Mouse (Mus musculus) gastrocnemius, adult 2 months (tissue): ENCODE measurements around the gene Marc1. TPM values are rescaled to one million over a fixed set of nuclear protein-coding genes. Genes with fewer than 3 reads are reported as not detected.
A peak's percentile ranks its signal among the peaks of the same experiment; 100 is the strongest.

Source experiments
- DNase-seq: peaks from one replicate; pipeline ENCODE4 v3.0.0; 2022
- H3K27ac ChIP-seq: fragments of 200-600 bp; 2 replicates; pipeline ENCODE4 v1.8.1; 2022; ENCODE audit warnings: mild to moderate bottlenecking
- H3K4me3 ChIP-seq: fragments of 200-600 bp; 2 replicates; pipeline ENCODE4 v1.8.1; 2022; ENCODE audit warnings: mild to moderate bottlenecking, moderate library complexity
- CTCF ChIP-seq: fragments of 200-600 bp; IDR thresholded peaks from 2 replicates; pipeline ENCODE4 v1.8.1; 2022; ENCODE audit warnings: antibody characterized with exemption, mild to moderate bottlenecking, moderate library complexity
- intact Hi-C: fragments of 180-260 bp; cut with DNase I; formaldehyde crosslinking; loops from one replicate; pipeline ENCODE4 v1.15.1; 2025
- total RNA-seq, 2 experiments: library from RNA; stranded (reverse); gene quantifications; 2 replicates each; pipeline ENCODE4 v1.2.3; 2021

Marc1 gene
- total RNA-seq, 2 experiments from 2014 or later = not detected

DNA sequence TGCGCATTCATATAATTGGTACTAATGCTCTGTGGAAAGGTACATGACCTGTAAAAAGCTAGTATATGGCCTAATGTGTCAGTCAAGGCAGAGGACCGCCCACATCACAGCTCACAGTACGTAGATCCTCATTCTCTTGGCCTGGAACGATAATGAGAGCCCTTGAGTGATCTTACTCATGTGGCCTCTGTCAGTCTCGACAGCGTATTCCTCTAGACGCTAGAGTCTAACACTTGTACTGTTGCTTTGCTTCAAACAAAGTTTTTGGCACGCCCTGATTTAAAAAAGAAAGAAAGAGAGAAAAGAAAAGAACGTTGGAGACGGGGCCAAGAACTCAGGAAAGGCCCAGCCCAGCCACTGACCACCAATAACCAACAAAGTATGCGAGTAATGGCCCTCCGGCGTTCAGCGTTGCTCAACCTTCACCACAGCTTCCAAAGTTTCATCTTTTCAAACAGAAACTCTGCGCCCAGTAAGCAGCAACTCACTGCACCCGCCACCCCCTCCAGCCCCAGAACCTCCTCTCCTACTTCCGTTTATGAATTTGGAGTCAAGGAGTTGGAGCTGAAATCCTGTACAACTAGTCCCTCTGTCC, 2.6 kb downstream of the Marc1 start:
- H3K4me3 ChIP-seq = no peak overlapping the region
- DNase-seq = no peak
- peak overlapping the region; percentile 70 for H3K27ac ChIP-seq
- intact Hi-C loops = no loop called here
- no peak for TF ChIP-seq CTCF

GRCm38 (mm10) chr1:184807627-184808417, 3.3 kb downstream of the Marc1 start:
- DNase-seq = no peak
- peak overlapping the region; percentile 45 for H3K4me3 ChIP-seq
- H3K27ac ChIP-seq = peak overlapping the region; percentile 70
- intact Hi-C loops = no loop called here
- peak; percentile 13; the same call in 1 of the 2 replicates for TF ChIP-seq CTCF

DNA sequence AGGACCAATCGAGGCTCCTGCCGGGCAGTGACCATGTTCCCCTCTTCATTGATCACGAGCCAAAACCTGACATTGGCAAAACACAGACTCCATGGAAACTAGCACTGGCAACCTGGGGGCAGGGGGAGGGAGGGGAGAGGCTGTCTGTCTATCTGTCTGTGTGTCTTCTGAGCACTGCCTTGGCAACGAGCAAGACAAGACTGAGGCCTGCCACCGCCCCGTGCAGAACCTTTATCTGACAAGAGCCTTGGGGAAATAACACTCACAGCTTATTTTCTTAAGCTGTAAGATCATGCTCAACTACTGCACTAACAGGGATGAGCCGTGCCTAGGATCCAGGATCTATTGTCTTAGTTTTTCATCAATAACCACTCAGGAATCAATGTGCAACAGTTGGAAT, 4.0 kb downstream of the Marc1 start:
- no peak overlapping the region for H3K4me3 ChIP-seq
- no peak for TF ChIP-seq CTCF
- intact Hi-C loops = no loop called here
- no peak for DNase-seq
- peak overlapping the region; percentile 70; the same call in 1 of the 2 replicates for H3K27ac ChIP-seq

DNA sequence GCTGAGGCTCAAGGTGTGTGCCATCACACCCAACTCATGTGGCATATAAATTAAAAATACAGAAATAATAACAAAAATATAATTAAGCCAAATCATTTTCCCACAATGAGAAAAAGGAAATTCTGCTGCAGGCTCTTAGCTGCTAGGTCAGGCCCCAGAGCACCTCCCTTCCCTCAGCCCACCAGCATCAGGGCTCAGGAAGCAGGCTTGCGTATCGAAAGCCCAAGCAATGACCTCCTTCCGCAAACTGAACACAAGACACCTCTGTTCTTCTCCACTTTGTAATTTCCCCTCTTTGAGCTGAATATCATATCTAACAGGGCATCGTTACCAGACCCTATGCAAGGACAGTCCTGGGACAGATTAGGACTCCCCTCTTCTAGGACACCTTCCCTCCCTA, 5.4 kb downstream of the Marc1 start:
- H3K27ac ChIP-seq = no peak overlapping the region
- TF ChIP-seq CTCF = no peak
- intact Hi-C loops = no loop called here
- no peak overlapping the region for H3K4me3 ChIP-seq
- DNase-seq = no peak

DNA sequence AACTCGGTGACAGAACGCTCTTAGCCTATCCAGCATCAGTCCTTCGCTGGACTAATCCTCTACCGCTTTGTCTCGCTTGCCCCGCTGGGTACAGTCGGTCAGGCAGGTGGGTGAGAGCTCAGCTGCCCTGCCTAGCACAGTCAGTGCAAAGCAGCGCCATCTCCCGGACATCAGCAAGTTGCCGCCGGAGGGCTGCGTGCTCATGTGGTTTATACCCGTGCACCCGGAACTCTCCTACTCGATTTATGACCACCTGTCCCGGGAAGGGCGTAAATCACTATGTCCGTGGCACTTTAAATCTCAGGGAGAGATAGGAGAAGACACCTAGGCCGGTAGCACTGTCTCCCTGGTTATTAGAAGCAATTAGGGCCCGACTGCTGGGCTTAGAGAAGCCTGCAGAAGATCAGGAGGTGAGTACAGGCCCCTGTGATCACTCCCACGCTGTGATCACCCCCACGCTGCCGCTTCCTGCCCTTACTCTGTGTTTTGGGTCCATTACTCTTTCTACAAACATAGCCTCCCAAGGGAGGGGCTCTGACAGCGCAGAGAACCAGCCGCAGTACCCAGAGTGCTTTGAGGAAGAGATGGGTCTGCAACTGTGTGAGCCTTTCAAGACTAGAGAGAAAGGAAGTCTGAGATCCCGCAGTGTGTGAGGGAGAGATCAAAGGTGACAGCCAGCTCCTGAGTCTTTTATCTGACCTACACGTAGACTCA, 17.8 kb downstream of the Marc1 start:
- intact Hi-C loops = no loop called here
- peak; percentile 71 for DNase-seq
- peak; percentile 66 for TF ChIP-seq CTCF
- H3K27ac ChIP-seq = no peak overlapping the region
- H3K4me3 ChIP-seq = no peak overlapping the region

DNA sequence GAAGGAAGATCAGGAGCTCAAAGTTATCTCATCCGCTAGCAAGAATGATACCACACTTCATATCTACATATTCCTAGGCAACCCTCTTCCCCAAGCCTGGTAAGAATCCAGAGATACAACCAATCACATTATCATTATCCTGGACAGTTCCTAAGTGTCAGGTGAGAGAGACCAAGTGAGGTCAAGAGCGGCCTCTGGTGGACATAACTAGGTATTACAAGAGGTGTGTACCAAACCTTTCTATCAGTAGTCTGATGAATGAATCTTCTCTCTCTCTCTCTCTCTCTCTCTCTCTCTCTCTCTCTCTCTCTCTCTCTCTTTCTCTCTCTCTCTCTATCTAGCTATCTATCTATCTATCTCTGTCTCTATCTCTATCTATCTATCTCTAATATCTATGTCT, 20.0 kb downstream of the Marc1 start:
- peak; percentile 41 for DNase-seq
- peak; percentile 72 for TF ChIP-seq CTCF
- intact Hi-C loops = no loop called here
- H3K4me3 ChIP-seq = no peak overlapping the region
- H3K27ac ChIP-seq = no peak overlapping the region

GRCm38 (mm10) chr1:184786376-184787151, 24.5 kb downstream of the Marc1 start:
- no peak for DNase-seq
- peak; percentile 60 for TF ChIP-seq CTCF
- Histone ChIP-seq H3K4me3 (no peak overlapping the region), H3K27ac (no peak overlapping the region)
- intact Hi-C loops = no loop called here

DNA sequence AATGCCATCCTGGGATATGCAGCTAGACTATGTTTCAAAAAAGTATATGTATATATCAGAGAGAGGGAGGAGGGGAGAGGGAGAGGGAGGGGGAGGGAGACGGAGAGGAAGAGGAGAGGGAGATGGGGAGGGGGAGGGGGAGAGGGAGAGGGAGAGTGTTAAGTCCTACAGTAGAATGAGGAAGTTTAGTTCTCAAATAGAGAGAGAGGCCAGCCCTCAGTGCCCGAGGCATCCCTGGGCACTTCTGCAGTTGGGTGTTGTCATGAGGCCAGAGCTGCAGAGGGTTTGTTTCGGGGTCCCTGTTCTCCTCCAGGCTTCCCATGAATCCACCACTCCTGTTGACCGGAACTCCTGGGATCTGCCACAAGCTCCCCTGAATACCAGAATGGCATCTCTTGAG, 27.5 kb downstream of the Marc1 start:
- Histone ChIP-seq H3K4me3 (no peak overlapping the region), H3K27ac (no peak overlapping the region)
- intact Hi-C loops = no loop called here
- TF ChIP-seq CTCF = no peak
- no peak for DNase-seq

DNA sequence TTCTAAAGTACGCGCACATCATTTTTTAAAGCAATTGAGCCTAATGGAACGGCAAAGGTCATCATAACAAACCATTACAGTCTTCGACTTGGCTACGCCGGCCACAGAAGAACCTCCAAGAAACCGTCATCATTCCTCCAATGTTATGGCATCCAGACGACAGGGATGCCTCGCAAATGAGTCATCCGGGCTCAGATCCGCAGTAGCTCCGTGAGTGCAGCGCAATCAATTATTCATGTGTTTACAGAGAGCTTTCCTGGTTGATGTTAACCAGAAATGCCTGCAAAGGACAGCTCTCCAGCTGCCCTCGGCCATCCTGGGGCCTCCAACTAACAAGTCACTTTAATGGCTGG, 29.0 kb downstream of the Marc1 start:
- intact Hi-C loops = no loop called here
- DNase-seq = peak; percentile 33
- Histone ChIP-seq H3K27ac (no peak overlapping the region), H3K4me3 (no peak overlapping the region)
- TF ChIP-seq CTCF = no peak

- no peak for TF ChIP-seq CTCF
- intact Hi-C loops = no loop called here
- DNase-seq = no peak
- no peak overlapping the region for H3K4me3 ChIP-seq
- no peak overlapping the region for H3K27ac ChIP-seq
Measured at GRCm38 (mm10) chr1:184781286-184782160, 29.6 kb downstream of the Marc1 start.

GRCm38 (mm10) chr1:184778157-184778556, 33.0 kb downstream of the Marc1 start:
- intact Hi-C loops = no loop called here
- H3K27ac ChIP-seq = no peak overlapping the region
- H3K4me3 ChIP-seq = no peak overlapping the region
- no peak for TF ChIP-seq CTCF
- DNase-seq = no peak
